Mouse (Mus musculus): ENCODE measurements around the gene Lpp. TPM values are rescaled to one million over a fixed set of nuclear protein-coding genes. Genes with fewer than 3 reads are reported as not detected.

Lpp gene
- polyA plus RNA-seq, 1 experiment from 2014 or later, result 10.7 TPM

GRCm38 (mm10) chr16:24443555-24443954, 50.2 kb downstream of the Lpp start:
- no peak for ATAC-seq
- no peak for TF ChIP-seq CTCF (IDR thresholded peaks at IDR 0.05; ENCODE audit: low read depth)
- TF ChIP-seq EP300 (IDR thresholded peaks at IDR 0.05; ENCODE audit: low read depth), result no peak
- 60% methylated on average over 5 of the region's 5 CpGs for WGBS (ENCODE audit: insufficient replicate concordance)
- no peak for DNase-seq
- Histone ChIP-seq H3K4me1 (ENCODE audit: insufficient read depth) (peaks cover 11% of the 10 kb centered on the region; the same call in 1 of the 2 replicates), H3K9me3 (ENCODE audit: low read length) (no peaks in the 10 kb centered on the region), H3K9ac (replicated peaks) (no peak overlapping the region), H3K27me3 (ENCODE audit: insufficient read depth, low read length) (no peaks in the 10 kb centered on the region), H3K36me3 (replicated peaks; ENCODE audit: insufficient read depth, low read length) (no peaks in the 10 kb centered on the region), H3K4me3 (ENCODE audit: low read depth, low read length) (no peak overlapping the region), H3K4me2 (ENCODE audit: low read depth, low read length) (no peak overlapping the region), H3K27ac (ENCODE audit: low read depth) (no peak overlapping the region)

- Histone ChIP-seq H3K4me3 (ENCODE audit: low read depth, low read length) (no peak overlapping the region), H3K4me1 (ENCODE audit: insufficient read depth) (peaks cover 16% of the 10 kb centered on the region), H3K27ac (ENCODE audit: low read depth) (no peak overlapping the region), H3K27me3 (ENCODE audit: insufficient read depth, low read length) (no peaks in the 10 kb centered on the region), H3K9ac (replicated peaks) (no peak overlapping the region), H3K4me2 (ENCODE audit: low read depth, low read length) (no peak overlapping the region), H3K36me3 (replicated peaks; ENCODE audit: insufficient read depth, low read length) (no peaks in the 10 kb centered on the region), H3K9me3 (ENCODE audit: low read length) (no peaks in the 10 kb centered on the region)
- ATAC-seq, result no peak
- DNase-seq, result no peak
- 71% methylated on average over 4 of the region's 4 CpGs for WGBS (ENCODE audit: insufficient replicate concordance)
- TF ChIP-seq EP300 (IDR thresholded peaks at IDR 0.05; ENCODE audit: low read depth), result no peak
Measured at GRCm38 (mm10) chr16:24444818-24445217, 51.5 kb downstream of the Lpp start.

- Histone ChIP-seq H3K27me3 (ENCODE audit: insufficient read depth, low read length) (no peaks in the 10 kb centered on the region), H3K9ac (replicated peaks) (no peak overlapping the region), H3K4me1 (ENCODE audit: insufficient read depth) (peaks cover 22% of the 10 kb centered on the region), H3K4me3 (ENCODE audit: low read depth, low read length) (no peak overlapping the region), H3K9me3 (ENCODE audit: low read length) (no peaks in the 10 kb centered on the region), H3K4me2 (ENCODE audit: low read depth, low read length) (no peak overlapping the region), H3K27ac (ENCODE audit: low read depth) (no peak overlapping the region), H3K36me3 (replicated peaks; ENCODE audit: insufficient read depth, low read length) (no peaks in the 10 kb centered on the region)
- DNase-seq (no peak), ATAC-seq (no peak)
- TF ChIP-seq CTCF (IDR thresholded peaks at IDR 0.05; ENCODE audit: low read depth) (no peak), EP300 (IDR thresholded peaks at IDR 0.05; ENCODE audit: low read depth) (no peak)
- WGBS (ENCODE audit: insufficient replicate concordance), result 70% methylated on average over 3 of the region's 3 CpGs
Measured at GRCm38 (mm10) chr16:24445473-24445872, 52.2 kb downstream of the Lpp start.

GRCm38 (mm10) chr16:24446449-24446848, 53.1 kb downstream of the Lpp start:
- H3K27me3 ChIP-seq (ENCODE audit: insufficient read depth, low read length), result no peaks in the 10 kb centered on the region
- H3K9me3 ChIP-seq (ENCODE audit: low read length), result no peaks in the 10 kb centered on the region
- no peak for DNase-seq
- H3K4me2 ChIP-seq (ENCODE audit: low read depth, low read length), result no peak overlapping the region
- no peaks in the 10 kb centered on the region for H3K36me3 ChIP-seq (replicated peaks; ENCODE audit: insufficient read depth, low read length)
- no peak overlapping the region for H3K9ac ChIP-seq (replicated peaks)
- peaks cover 24% of the 10 kb centered on the region for H3K4me1 ChIP-seq (ENCODE audit: insufficient read depth)
- 18% methylated on average over 1 of the region's 1 CpGs for WGBS (ENCODE audit: insufficient replicate concordance)
- no peak overlapping the region for H3K4me3 ChIP-seq (ENCODE audit: low read depth, low read length)
- TF ChIP-seq EP300 (IDR thresholded peaks at IDR 0.05; ENCODE audit: low read depth) (no peak), CTCF (IDR thresholded peaks at IDR 0.05; ENCODE audit: low read depth) (no peak)
- ATAC-seq, result no peak
- H3K27ac ChIP-seq (ENCODE audit: low read depth), result no peak overlapping the region

GRCm38 (mm10) chr16:24447666-24448492, 54.6 kb downstream of the Lpp start:
- H3K9me3 ChIP-seq (ENCODE audit: low read length), result no peaks in the 10 kb centered on the region
- 45% methylated on average over 7 of the region's 7 CpGs for WGBS (ENCODE audit: insufficient replicate concordance)
- no peak overlapping the region for H3K4me3 ChIP-seq (ENCODE audit: low read depth, low read length)
- peak overlapping the region; percentile 41 for H3K27ac ChIP-seq (ENCODE audit: low read depth)
- no peak for DNase-seq
- peaks cover 26% of the 10 kb centered on the region for H3K4me1 ChIP-seq (ENCODE audit: insufficient read depth)
- no peak for TF ChIP-seq CTCF (IDR thresholded peaks at IDR 0.05; ENCODE audit: low read depth)
- TF ChIP-seq EP300 (IDR thresholded peaks at IDR 0.05; ENCODE audit: low read depth), result no peak
- H3K9ac ChIP-seq (replicated peaks), result no peak overlapping the region
- peak; percentile 53 for ATAC-seq
- H3K27me3 ChIP-seq (ENCODE audit: insufficient read depth, low read length), result no peaks in the 10 kb centered on the region
- no peak overlapping the region for H3K4me2 ChIP-seq (ENCODE audit: low read depth, low read length)
- no peaks in the 10 kb centered on the region for H3K36me3 ChIP-seq (replicated peaks; ENCODE audit: insufficient read depth, low read length)

- Histone ChIP-seq H3K9me3 (ENCODE audit: low read length) (no peaks in the 10 kb centered on the region), H3K4me3 (ENCODE audit: low read depth, low read length) (no peak overlapping the region)
Measured at GRCm38 (mm10) chr16:24448493-24448845, 55.2 kb downstream of the Lpp start.

More at GRCm38 (mm10) chr16:24448493-24448845, 55.2 kb downstream of the Lpp start:
- Histone ChIP-seq H3K27me3 (ENCODE audit: insufficient read depth, low read length) (no peaks in the 10 kb centered on the region), H3K27ac (ENCODE audit: low read depth) (peak overlapping the region; percentile 41; the same call in 1 of the 2 replicates), H3K9ac (replicated peaks) (no peak overlapping the region), H3K4me2 (ENCODE audit: low read depth, low read length) (no peak overlapping the region), H3K36me3 (replicated peaks; ENCODE audit: insufficient read depth, low read length) (no peaks in the 10 kb centered on the region), H3K4me1 (ENCODE audit: insufficient read depth) (peaks cover 26% of the 10 kb centered on the region)
- no peak for DNase-seq
- no peak for TF ChIP-seq EP300 (IDR thresholded peaks at IDR 0.05; ENCODE audit: low read depth)
- no peak for TF ChIP-seq CTCF (IDR thresholded peaks at IDR 0.05; ENCODE audit: low read depth)
- ATAC-seq, result no peak
- 24% methylated on average over 2 of the region's 2 CpGs for WGBS (ENCODE audit: insufficient replicate concordance)

Measured in liver, postnatal 0 days (tissue).